Mouse (Mus musculus) liver, adult 2 months (tissue): ENCODE data around the gene Glyctk. TPM values are rescaled to one million over a fixed set of nuclear protein-coding genes. Genes with fewer than 3 reads are reported as not detected.

Experiments
- DNase-seq: peaks from one replicate; pipeline ENCODE4 v3.0.0-alpha.2; 2011; ENCODE audit warnings: low read depth, low spot score; ENCODE audit errors: extremely low read depth
- H3K27ac ChIP-seq: fragments of 200-500 bp; replicated peaks from 2 replicates; pipeline ENCODE4 v1.5.1; 2012; ENCODE audit warnings: low read depth, mild to moderate bottlenecking, control low read depth, inconsistent platforms, low read length; ENCODE audit not compliant: insufficient read depth
- H3K27me3 ChIP-seq: fragments of 200-500 bp; 2 replicates; pipeline ENCODE4 v1.6.1; 2012; ENCODE audit warnings: mild to moderate bottlenecking, moderate library complexity, low read length, inconsistent platforms; ENCODE audit not compliant: control insufficient read depth, insufficient read depth
- H3K36me3 ChIP-seq: fragments of 200-500 bp; 2 replicates; pipeline ENCODE4 v1.6.1; 2012; ENCODE audit warnings: low read length, inconsistent platforms; ENCODE audit not compliant: control insufficient read depth, insufficient read depth
- H3K4me1 ChIP-seq: fragments of 200-500 bp; 2 replicates; pipeline ENCODE4 v1.6.1; 2011; ENCODE audit warnings: low read length; ENCODE audit not compliant: control insufficient read depth, insufficient read depth
- H3K4me3 ChIP-seq: fragments of 200-500 bp; 2 replicates; pipeline ENCODE4 v1.5.1; 2011; ENCODE audit warnings: low read depth, mild to moderate bottlenecking, control low read depth, low read length, moderate library complexity; ENCODE audit not compliant: insufficient read depth
- H3K79me2 ChIP-seq: fragments of 200-500 bp; 2 replicates; pipeline ENCODE4 v1.6.1; 2012; ENCODE audit warnings: inconsistent platforms, mild to moderate bottlenecking, low read length, moderate library complexity; ENCODE audit not compliant: control insufficient read depth, insufficient read depth
- H3K9ac ChIP-seq: fragments of 200-500 bp; 2 replicates; pipeline ENCODE4 v1.6.1; 2012; ENCODE audit warnings: low read depth, mild to moderate bottlenecking, control low read depth, inconsistent platforms, low read length
- CTCF ChIP-seq: fragments of 200-500 bp; IDR thresholded peaks from 2 replicates; pipeline ENCODE4 v1.5.1; 2011; ENCODE audit warnings: low read depth, low read length, control low read depth
- POLR2A ChIP-seq: fragments of 200-500 bp; IDR thresholded peaks from 2 replicates; pipeline ENCODE4 v1.6.1; 2011; ENCODE audit warnings: low read length, control low read depth; ENCODE audit not compliant: insufficient read depth; ENCODE audit errors: extremely low read depth
- WGBS: fragments of 180-500 bp; shearing (Covaris S2); methylation state at CpG from one replicate; pipeline ENCODE4 v1.1.7; 2018; 5-methylcytosine and 5-hydroxymethylcytosine counted together
- polyA plus RNA-seq: library from polyadenylated mRNA; depleted of rRNA; stranded (reverse); fragments of >200 nt; gene quantifications from 2 replicates; pipeline ENCODE4 v1.2.3, GENCODE M21; 2012; rRNA removed
- total RNA-seq: library from RNA; depleted of rRNA; stranded (reverse); fragments of >200 nt; gene quantifications from 2 replicates; pipeline ENCODE4 v1.2.3, GENCODE M21; 2014; rRNA removed

Gene Glyctk
- total and polyA plus RNA-seq, 2 experiments, result 104 to 308 TPM

DNA sequence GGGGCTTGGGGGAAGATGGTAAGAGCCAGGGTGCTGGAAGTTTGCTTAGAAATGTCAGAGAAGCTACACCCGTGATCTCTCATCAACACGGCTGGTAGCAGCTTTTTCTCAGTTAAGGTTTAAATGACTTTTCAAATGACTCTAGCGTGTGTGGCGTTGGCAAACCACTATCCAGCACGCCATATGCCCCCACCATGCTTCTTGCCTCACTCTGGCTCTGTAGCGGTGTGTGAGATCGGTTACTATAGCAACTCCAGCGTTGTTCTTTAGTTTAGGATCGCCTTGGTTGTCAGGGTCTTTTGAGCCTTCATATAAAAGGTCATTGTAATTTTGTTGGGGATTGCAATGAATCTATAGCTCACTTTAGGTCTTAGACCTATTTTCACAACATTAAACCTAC lies 38.9 kb downstream of the Glyctk start:
- 74% methylated on average over 9 of the region's 9 CpGs for WGBS
- no peak for DNase-seq
- Histone ChIP-seq H3K27ac (no peak overlapping the region), H3K9ac (no peak overlapping the region), H3K36me3 (no peaks in the 10 kb centered on the region), H3K27me3 (no peaks in the 10 kb centered on the region), H3K79me2 (no peaks in the 10 kb centered on the region), H3K4me3 (no peak overlapping the region), H3K4me1 (no peaks in the 10 kb centered on the region)
- TF ChIP-seq CTCF (no peak), POLR2A (no peak)

GRCm38 (mm10) chr9:106115801-106116424 lies 42.0 kb downstream of the Glyctk start:
- Histone ChIP-seq H3K27ac (no peak overlapping the region), H3K36me3 (no peaks in the 10 kb centered on the region), H3K9ac (no peak overlapping the region), H3K4me3 (no peak overlapping the region), H3K79me2 (no peaks in the 10 kb centered on the region), H3K4me1 (no peaks in the 10 kb centered on the region), H3K27me3 (no peaks in the 10 kb centered on the region)
- TF ChIP-seq CTCF (no peak), POLR2A (no peak)
- WGBS, result 46% methylated on average over 13 of the region's 13 CpGs
- no peak for DNase-seq

- no peaks in the 10 kb centered on the region for H3K4me1 ChIP-seq
- 32% methylated on average over 10 of the region's 10 CpGs for WGBS
- no peak overlapping the region for H3K4me3 ChIP-seq
- H3K9ac ChIP-seq, result no peak overlapping the region
- H3K36me3 ChIP-seq, result no peaks in the 10 kb centered on the region
- DNase-seq, result peak; percentile 33
- H3K27ac ChIP-seq, result no peak overlapping the region
- H3K79me2 ChIP-seq, result no peaks in the 10 kb centered on the region
- no peak for TF ChIP-seq POLR2A
- peak; percentile 92 for TF ChIP-seq CTCF
- H3K27me3 ChIP-seq, result no peaks in the 10 kb centered on the region
Observed at GRCm38 (mm10) chr9:106112770-106113423, 45.0 kb downstream of the Glyctk start.

DNA sequence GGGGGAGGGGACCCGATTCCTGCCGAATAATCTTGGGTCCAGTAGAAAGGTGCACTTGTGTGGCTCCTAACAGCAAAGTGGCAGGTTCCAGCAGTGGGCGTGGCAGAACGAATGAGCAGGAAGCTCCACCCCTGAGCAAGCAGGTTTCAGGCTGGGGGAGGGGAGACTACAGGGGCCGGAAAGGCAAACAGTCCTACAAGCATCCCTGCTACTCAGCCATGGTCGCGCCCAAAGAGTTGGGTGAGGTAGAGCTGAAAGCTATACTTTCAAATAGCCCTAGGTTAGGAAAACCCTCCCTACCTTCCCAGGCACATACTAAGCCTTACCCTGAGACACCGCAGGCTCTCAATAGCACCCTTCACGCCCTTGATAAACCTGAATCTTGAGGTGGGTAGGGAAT lies 51.7 kb downstream of the Glyctk start:
- H3K27me3 ChIP-seq, result no peaks in the 10 kb centered on the region
- WGBS, result 74% methylated on average over 9 of the region's 9 CpGs
- TF ChIP-seq CTCF (no peak), POLR2A (no peak)
- no peak for DNase-seq
- H3K4me3 ChIP-seq, result no peak overlapping the region
- no peak overlapping the region for H3K27ac ChIP-seq
- no peaks in the 10 kb centered on the region for H3K4me1 ChIP-seq
- no peak overlapping the region for H3K9ac ChIP-seq
- no peaks in the 10 kb centered on the region for H3K79me2 ChIP-seq
- no peaks in the 10 kb centered on the region for H3K36me3 ChIP-seq

DNA sequence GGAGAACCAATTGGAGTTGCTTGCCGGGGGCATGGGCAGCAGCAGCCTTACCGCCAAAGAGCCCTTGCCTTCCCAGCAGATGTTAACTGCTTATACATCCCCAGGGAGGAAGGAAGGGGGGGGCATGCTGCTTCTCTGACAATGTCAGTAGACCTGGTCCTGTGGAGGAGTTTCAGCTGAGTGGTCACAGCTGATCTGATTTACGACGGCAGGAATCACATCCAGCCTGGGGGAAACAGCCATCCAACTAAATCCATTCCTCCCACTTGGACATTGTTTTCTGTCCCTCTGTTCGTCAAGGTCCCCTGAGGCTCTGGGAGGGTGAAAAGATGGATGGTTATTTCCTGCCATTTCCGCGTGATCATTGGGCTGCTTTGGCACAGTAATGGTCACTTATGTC lies 53.5 kb downstream of the Glyctk start:
- WGBS, result 91% methylated on average over 7 of the region's 7 CpGs
- no peaks in the 10 kb centered on the region for H3K79me2 ChIP-seq
- no peak overlapping the region for H3K27ac ChIP-seq
- no peak for DNase-seq
- no peak for TF ChIP-seq POLR2A
- TF ChIP-seq CTCF, result no peak
- H3K27me3 ChIP-seq, result no peaks in the 10 kb centered on the region
- H3K4me3 ChIP-seq, result no peak overlapping the region
- no peaks in the 10 kb centered on the region for H3K4me1 ChIP-seq
- H3K36me3 ChIP-seq, result no peaks in the 10 kb centered on the region
- H3K9ac ChIP-seq, result no peak overlapping the region

Other genes starting within 250 kb of the Glyctk start
- gene Col6a5, start 197.5 kb downstream of the Glyctk start, total RNA-seq, result 0.18 and 0.40 TPM in 2 replicates
- 0.05 and 0.12 TPM in 2 replicates for gene Col6a5, start 197.5 kb downstream of the Glyctk start, polyA plus RNA-seq
- gene Col6a4, start 61.4 kb downstream of the Glyctk start, total RNA-seq, result not detected in 2 replicates
- not detected in 2 replicates for gene Col6a4, start 61.4 kb downstream of the Glyctk start, polyA plus RNA-seq
- 36.3 and 40.7 TPM in 2 replicates for gene Wdr82, start 12.8 kb upstream of the Glyctk start, total RNA-seq
- gene Wdr82, start 12.8 kb upstream of the Glyctk start, polyA plus RNA-seq, result 23.6 and 25.9 TPM in 2 replicates
- 12.4 and 13.7 TPM in 2 replicates for gene Ppm1m, start 41.6 kb upstream of the Glyctk start, total RNA-seq
- 17.3 and 22.7 TPM in 2 replicates for gene Ppm1m, start 41.6 kb upstream of the Glyctk start, polyA plus RNA-seq
- gene Twf2, start 45.0 kb upstream of the Glyctk start, total RNA-seq, result 4.9 and 6.2 TPM in 2 replicates
- 4.5 and 4.7 TPM in 2 replicates for gene Twf2, start 45.0 kb upstream of the Glyctk start, polyA plus RNA-seq
- gene Tlr9, start 64.5 kb upstream of the Glyctk start, total RNA-seq, result 0.18 and 0.27 TPM in 2 replicates
- 0.37 and 0.61 TPM in 2 replicates for gene Tlr9, start 64.5 kb upstream of the Glyctk start, polyA plus RNA-seq
- gene Alas1, start 90.5 kb upstream of the Glyctk start, total RNA-seq, result 270 and 285 TPM in 2 replicates
- gene Alas1, start 90.5 kb upstream of the Glyctk start, polyA plus RNA-seq, result 530 and 649 TPM in 2 replicates
- gene Poc1a, start 122.9 kb upstream of the Glyctk start, total RNA-seq, result 1.8 and 3.2 TPM in 2 replicates
- gene Poc1a, start 122.9 kb upstream of the Glyctk start, polyA plus RNA-seq, result 3.1 and 3.9 TPM in 2 replicates
- 1.8 and 2.5 TPM in 2 replicates for gene Dusp7, start 210.5 kb upstream of the Glyctk start, total RNA-seq
- gene Dusp7, start 210.5 kb upstream of the Glyctk start, polyA plus RNA-seq, result 7.7 and 10.1 TPM in 2 replicates